Mouse (Mus musculus) cerebellum, postnatal 25 days (tissue): ENCODE data around the gene Ano7.
A peak's percentile ranks its signal among the peaks of the same experiment; 100 is the strongest.

Experiments used
- DNase-seq, 2 experiments: peaks; one replicate each; pipeline ENCODE4 v3.0.0; 2021; ENCODE audit warnings: mixed read lengths in 2 of 2

The Ano7 gene

DNA sequence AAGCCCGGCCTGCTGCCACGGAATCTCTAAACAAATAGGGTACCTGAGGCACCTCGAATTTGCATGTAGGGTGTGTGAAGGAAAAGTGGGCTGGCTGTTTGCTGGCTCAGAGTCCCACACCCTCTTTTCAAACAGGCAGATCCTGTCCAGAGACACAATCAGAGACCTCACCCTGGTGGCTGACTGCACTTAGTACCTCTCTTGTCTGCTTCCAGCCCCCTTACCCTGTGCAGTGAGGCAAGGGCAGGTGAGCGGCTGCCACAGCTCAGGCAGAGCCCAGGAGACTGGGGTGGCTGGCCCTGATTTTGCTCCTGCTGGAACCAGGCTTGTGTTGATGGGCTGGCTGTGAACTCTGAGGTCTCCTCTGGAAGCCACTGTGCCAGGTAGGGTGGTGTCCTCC lies at the start of gene Ano7:
Gene Ano7, plus strand, starts transcription at position 266 of the 400 bp plus-strand sequence.
- DNase-seq = no peak

DNA sequence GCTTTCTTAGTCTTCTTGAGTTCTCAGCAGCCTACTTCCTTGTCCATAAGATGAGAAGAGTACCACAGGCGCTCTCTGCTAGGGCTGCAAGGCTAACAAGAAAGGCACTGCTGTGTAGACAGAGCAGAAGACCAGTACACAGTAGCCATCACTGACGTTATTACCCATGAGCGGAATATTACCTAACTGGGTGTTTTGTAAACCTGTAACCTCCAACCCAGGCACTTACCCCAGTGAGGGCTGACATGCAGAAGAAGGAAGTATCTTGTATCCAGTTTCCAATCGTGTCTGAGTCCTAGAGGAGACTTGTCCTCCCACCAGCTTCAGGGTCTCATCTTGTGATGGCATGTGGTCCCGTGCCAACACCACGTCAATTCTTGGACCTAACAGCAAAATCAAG lies 49.8 kb upstream of the Ano7 start:
- no peak for DNase-seq

DNA sequence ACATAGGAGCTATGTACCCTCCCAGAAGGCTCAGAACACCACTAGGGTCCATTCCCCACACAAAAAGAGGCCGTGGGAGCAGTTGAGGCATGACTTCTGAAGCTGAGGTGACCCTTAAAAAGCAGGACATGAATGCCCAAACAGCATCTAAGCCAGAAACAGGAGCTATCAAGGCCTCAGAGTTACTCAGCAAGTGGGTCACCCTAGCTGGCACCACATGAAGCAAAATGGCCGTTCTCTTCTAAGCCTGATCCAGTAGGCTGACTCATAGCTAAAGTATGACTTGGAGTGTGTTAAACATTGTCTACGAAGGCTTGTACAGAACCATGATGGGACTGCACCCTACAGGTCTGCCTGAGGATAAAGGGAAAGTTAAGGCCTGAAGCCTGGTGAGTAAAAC lies 47.3 kb upstream of the Ano7 start:
- no peak for DNase-seq

DNA sequence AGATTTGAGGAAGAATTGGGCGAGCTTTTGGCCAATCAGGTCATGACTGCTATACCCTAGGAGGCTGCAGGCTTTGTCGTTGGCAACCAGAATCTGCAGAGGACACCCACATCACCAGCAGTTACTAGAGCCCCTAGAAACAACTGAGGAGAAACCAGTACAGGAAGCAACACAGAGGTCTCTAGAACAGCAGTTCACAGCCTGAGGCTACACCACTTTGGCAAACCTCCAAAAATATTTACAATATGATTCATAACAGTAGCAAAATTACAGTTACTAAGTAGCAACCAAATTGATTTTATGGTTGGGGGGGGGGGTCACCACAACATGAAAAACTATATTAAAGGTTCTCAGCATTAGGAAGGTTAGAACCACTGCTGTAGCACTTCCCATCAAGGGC lies 39.1 kb upstream of the Ano7 start:
- no peak for DNase-seq

DNA sequence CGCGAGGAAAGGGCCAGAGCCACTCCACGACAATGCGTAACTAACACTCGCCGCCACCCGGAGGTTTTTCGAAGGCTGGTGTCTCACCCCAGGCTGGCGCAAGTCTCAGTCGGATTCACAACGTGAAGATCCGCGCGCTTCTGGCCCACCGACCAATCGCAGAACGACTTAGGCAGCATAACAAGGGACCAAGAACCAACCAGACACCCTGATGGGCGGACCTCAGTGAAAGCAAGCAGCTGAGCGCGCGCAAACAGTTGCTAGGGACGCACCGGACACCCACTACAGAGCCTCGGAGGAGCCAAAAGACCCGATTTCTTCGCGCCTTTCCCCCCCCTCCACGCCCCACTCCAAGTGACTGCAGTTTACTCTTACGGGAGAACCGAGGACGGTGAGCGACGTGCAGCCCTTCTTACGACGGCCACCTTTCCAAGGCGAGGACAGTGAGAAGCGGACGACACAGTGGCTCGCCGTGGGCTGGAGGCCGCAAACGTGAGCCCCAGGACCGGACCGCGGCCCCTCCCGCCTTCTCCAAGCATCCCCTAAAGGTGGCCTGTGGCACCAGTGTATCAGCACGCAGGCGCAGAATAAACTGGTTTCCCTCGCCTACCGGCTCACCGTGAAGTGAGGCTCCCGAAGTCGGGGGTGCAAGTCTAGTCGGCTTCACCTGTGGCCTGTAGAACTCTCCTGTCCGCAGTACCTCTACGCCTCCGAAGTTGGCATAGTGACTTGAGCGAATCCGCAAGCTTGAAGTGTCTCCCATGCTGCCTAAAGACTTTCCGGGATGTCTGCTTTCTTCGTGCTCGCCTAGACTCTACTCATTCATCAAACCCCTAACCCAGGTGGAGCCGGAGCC lies 30.9 kb upstream of the Ano7 start, which contains the start of the genes Ppp1r7 and Pask:
Gene Ppp1r7, plus strand, starts transcription at position 207 of the 856 bp plus-strand sequence.
Gene Pask, minus strand, starts transcription at position 835 of the 856 bp plus-strand sequence.
- peak; percentile 95 to 97 for DNase-seq

DNA sequence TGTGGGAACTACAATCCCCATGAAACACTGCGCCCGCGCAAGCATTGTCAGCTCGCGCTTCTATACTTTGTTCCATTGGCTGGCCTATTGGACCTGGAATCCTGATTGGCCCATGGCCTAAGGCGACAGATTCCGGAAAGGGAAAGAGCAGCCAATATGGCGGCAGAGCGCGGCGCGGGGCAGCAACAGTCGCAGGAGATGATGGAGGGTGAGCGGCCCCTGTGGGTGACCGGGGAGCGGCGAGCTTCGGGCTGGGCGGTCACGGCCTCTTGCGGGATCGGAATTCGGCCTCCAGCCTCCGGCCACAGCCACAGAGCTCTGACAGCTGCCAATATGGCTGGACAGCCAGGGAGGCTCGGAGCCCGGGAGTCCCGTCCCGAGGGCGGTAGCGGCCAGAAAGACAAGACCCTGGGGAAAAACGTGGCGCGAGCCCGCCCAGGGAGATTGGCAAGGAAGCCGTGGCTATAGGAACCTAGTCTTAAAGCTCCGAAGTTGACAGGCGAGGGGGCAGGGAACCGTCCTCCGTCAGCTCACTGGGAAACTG lies 30.2 kb upstream of the Ano7 start:
- peak; percentile 94 to 96 for DNase-seq

DNA sequence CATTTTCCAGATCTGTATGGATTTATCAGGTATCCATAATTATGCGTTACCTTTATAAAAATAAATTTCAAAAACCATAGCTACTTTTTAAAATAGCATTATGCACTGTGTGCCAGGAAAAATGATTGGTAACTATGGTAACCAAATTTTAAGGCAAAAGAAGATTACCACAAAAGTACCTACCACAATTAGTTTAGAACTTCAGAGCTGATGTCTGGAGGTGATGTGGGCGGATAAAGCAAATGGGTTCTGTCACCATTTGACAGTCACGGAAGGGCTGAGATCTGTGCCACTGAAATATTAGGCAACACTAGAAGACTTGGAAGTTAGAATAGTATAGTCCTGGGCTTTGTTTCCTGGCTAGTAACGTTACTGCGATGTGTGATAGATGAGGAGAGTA lies 26.6 kb upstream of the Ano7 start:
- no peak for DNase-seq

DNA sequence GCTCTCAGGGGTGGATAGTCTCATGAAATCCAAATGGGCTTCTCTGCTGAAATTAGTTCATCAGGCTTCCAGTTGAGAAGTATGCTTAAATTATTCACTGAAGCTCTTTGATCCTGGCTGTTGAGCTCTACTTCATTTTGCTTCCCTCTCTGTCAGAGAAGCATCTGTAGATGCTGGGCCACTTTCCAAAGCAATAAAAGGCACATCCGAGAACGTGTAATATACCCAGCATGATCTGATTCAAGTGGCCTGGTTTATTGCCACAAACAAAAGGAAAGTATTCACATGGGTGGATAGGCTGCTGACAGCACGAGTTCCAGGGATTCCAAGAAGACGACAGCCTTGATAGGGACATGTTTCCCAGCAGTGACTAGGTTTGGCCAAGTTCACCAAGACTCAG lies 24.0 kb upstream of the Ano7 start:
- no peak for DNase-seq

DNA sequence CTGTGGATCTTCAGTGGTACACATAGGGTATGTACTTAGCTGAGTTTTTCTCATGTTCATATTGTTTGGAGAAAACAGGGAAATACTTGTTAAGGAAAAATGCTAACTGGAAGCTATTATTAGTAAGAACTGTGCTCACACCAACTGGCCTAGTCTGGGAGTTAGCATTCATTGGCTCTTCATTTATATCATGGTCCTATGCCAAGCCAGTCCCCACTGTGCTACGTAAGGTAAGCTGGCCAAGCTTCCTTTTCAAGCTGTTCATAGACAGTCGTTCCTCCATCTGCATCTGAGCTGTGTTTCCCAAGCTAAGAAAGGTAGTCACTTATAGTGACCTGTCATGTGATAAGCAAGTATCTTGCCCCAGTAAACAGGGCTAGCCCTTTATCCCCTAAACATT lies 21.0 kb upstream of the Ano7 start:
- peak; percentile 54 to 71 for DNase-seq

DNA sequence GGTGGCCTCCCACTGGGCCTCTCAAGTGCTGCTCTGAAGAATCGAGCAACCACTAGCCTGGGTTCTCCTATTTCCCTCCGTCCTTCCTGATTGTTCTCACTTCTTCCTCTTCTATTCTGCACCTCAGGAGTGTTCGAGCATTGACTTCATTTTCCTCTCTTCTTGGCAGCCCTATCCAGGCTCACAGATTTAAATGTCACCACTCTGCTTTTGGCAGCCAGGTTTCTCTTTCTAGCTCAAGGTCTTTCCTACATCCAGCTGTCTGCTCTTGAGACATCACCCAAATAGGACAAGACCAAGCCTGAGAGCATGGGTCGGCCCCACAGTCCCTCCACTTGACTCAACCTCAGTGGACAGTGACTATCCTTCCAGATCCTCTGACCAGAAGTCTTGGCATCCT lies 11.1 kb upstream of the Ano7 start:
- no peak for DNase-seq

DNA sequence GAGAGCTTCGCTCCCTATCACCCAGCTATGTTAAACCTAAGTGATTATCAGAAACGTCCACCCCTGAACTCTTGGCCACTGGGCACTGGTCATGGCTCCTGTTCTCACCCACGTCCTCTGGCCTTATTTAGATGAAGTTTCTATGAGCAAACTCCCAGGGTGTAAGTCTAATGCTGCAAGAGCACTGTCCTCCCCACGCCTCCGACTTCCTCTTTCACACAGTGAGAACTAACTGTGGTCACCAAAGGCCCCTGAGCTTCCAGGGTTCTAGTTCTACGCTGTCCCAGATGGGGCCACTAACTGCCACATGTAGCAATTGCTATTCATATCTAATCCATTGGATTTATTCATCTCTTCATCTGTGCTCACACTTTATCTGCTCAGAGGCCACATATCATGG lies 8.1 kb upstream of the Ano7 start:
- no peak for DNase-seq

DNA sequence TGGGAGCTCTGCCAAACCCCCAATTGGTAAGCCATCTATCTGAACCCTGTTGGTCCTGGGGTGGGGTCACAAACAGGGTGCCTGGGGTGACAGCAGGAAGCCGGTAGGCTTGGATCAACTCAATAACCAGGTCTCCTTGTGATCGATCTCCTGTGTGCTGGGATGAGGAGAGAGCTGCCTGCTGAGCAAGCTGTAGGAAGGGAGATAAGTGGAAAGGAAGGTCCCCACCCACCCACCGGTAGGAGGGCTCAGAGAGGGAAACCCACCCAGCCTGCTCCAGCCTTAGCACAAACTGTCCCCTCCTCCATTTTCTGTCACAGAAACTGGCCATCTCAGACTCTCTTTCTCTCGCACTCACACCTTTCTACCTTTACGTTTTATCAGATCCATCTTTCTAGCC lies 3.6 kb downstream of the Ano7 start:
- DNase-seq = no peak

DNA sequence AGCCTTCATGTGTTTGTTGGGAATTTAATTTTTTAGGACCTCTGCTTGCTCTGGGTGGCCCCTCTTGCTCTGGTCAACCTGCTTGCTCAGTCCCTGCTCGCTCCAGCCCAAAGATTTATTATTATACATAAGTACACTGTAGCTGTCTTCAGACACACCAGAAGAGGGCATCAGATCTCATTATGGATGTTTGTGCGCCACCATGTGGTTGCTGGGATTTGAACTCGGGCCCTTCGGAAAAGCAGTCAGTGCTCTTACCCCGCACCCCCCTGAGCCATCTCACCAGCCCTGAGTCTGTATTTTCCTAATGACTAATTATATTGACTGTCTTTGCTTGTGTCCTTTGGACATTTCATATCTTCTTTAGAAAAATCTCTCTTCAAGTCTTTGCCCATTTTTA lies 5.4 kb downstream of the Ano7 start:
- DNase-seq = no peak

DNA sequence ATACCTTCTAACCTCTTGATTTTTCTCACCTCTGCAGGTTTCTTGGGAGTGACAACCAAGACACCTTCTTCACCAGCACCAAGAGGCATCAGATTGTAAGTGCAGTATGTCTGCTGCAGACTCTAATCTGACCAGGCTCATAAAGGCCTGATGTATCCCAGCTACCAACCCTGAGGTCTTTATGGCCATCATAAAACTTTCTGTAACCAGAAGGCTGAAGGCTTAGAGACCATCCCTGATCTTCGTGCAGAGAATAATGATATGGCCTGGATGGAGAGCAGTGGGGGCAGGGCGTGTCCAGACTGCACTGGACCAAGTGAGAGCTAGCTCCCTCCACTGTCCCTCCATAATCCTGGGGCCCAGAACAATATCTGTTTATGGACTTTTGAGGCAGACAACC lies 13.5 kb downstream of the Ano7 start:
- DNase-seq = no peak

DNA sequence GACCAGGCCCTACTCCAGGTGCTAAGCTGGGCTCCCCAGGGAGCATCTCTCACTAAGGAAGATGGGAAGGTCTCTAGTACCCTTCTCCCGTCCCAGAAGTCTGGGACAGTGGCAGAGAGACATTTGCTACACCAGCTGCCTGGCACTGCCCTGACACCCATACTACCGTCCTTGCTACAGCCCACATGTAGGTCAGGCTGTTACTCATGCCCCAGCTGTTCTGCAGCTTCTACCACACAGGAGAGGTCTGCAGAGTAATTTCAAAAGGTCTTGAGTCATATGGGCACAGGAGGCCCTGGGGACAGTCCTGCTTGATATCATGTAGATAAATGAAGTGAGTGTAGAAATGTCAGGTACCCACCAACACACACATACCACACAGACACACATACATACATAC lies 15.2 kb downstream of the Ano7 start:
- no peak for DNase-seq

DNA sequence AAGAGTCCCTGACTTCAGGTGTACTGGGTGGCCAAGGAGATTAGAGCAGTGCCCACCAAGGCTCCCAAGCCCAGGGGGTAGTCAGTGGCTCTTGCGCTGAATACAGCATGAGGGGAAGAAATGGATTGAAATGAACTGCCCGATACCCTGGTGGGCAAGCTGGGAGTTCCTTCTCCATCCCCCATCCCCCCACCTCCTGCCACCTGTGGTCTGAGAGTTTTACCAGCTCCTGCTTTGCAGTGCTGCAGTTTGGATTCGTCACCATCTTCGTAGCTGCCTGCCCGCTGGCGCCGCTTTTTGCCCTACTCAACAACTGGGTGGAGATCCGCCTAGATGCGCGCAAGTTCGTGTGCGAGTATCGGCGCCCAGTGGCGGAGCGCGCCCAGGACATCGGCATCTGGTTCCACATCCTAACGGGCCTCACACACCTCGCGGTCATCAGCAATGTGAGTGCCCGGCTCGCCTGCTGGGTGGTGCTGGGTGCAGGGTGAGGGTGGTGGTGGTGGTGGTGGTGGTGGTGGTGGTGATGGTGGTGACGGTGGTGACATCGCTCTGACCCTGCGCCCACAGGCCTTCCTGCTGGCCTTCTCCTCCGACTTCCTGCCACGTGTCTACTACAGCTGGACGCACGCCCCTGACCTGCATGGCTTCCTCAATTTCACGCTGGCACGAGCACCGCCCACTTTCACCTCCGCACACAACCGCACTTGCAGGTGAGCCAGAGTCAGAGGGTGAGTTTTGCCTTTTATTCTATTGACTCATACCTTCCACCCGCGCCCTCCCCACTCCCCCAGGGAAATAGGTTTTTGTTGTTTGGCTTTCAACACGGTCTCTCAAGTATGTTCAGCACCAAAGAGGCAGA lies 27.7 kb downstream of the Ano7 start:
- DNase-seq = no peak

DNA sequence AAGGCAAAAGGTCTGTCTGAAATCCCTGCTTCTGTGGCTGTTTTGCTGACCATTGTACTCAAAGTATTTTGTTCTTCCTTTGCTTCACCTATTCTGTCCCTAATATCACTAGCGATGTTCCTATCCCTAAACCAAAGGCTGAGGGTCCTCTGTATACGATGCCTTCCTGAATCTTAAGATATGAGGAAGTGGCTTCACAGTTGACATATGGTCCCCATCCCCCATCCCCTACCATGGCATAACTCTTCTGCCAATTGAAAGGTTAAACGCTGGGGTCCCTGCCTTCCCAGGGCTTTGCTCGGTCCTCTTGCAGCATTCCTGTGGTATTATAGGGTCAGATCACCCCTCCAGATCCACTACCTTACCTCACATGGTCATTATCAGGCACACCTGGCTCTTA lies 29.7 kb downstream of the Ano7 start:
- DNase-seq = no peak

DNA sequence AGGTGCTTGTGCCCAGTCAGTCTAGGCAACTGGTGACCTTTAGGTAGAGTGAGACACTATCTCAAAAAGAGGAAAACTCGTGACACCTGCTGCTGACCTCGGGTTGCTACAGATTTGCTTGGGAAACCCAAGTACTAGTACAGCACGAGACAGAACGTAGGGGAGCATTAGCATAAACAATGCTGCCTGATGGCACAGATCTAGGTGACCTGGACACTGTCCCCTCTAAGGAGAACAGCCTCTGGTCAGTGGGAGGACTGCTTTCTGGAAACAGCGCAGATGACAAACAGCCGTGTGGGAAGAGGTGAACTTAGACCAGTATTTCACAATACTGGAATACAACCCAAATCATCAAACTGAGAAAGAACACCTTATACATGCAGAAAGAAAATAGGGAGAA lies 58.4 kb downstream of the Ano7 start:
- DNase-seq = no peak

DNA sequence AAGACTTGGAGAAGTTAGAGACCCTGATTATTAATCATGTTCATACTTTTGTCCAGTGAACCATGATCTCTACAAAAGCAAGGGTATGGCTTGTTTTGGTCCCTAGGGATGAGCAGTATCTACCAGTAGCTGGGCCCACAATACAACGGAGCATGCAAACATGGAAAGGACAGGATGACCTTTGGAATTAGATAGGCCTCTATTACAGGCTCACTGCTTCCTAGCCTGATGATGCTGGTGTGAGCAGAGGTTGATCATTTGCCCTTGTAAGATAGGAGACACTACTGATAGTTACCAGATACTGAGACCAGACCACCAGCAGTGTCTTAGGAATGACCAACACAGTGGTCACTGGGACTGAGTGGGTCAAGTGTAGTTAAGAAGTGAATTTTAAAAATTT lies 65.6 kb downstream of the Ano7 start:
- DNase-seq = no peak

DNA sequence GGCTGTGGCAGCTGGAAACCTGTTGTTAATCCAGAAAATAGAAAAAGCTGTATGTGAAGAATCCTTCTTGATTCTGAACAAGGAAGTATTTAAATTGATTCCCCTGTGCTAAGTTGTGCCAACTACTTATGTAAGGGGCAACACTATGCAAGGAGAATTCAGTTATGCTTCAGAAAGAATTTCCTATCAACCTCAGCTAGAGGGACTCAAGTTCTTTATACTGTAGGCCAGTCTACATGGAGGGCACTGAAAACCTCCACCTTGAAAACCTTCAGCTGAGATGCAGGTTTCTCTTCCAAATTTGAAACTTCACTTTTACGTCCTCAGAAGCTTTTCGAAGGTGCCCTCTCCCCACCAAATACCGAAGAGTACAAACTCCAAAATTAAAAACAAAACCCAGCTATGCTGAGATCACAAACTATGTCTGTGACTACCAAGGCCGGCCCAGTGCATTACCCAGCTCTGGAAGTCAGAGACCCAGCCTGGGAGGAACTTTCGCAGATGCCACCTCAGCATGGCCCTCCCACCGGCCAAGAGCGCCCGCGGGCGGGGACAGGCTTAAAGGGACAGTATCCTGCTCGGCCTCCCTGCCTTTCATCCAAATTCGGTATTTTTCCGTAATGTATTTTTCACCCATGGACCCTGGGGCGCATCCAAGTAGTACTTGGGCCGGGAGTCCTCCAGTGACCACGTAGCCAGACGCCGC lies 70.8 kb downstream of the Ano7 start:
- peak; percentile 82 to 87 for DNase-seq

DNA sequence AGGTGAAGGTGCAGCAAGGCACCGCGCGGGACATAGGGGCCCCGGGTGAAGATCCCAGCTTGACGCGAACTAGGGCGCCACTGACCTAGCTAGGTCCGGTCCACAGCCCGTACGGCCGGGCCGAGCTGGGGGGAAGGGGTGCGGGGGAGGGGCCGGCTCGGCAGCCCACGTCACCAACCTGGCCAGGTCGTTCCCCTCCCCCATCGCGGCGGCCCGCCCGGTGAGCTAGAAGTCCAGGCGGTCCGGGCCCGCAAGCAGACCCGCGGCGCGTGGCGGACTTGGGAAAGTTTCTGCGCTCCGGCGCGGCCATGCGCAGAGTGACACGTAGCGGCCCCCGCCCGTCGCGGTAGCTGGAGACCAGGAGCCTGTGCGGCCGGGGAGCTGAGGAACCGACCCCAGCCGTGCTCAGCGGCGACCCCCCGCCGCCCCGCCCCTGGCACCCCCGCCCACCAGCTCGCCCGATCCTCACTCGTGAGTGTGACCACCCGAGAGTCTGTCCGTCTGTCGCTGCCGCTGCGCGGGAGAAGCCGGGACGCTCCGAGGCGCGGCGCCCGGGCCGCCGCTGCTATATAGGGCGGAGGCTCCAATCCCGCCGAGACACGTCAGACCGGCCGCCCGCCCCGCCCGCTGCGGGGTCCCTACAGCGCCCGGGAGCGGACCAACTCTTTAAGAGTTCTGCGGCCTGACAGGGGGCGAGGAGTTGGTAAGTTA lies 71.5 kb downstream of the Ano7 start:
- peak; percentile 71 to 81 for DNase-seq

DNA sequence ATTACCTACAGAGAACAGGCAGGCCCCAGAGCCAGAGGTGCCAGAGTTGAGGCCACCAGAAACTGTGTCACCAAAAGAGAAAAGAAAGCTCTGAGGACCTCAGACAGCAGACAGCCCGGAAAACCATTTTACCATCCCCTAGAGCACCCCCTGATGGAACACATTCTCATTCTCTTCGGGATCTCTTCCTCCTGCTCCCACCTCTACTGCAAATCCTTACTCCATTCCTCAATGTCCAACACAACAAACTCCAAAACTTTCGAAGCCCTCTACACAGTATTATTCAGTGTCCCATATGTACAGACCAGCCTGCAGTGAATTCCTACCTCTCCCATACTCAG lies 72.1 kb downstream of the Ano7 start:
- DNase-seq = no peak
